Mouse (Mus musculus) hindbrain, embryonic 10.5 days (tissue): ENCODE measurements around the gene Rpl5. TPM values are rescaled to one million over a fixed set of nuclear protein-coding genes. Genes with fewer than 3 reads are reported as not detected.

ENCODE experiments used
- DNase-seq: peaks from one replicate; pipeline ENCODE4 v3.0.0-alpha.2; 2017; ENCODE audit warnings: low spot score
- H3K27ac ChIP-seq: fragments of 300-500 bp; sonication (generic); 2 replicates; pipeline ENCODE4 v1.5.1; 2016; ENCODE audit warnings: mild to moderate bottlenecking, moderate library complexity
- H3K27me3 ChIP-seq: fragments of 300-500 bp; sonication (generic); 2 replicates; pipeline ENCODE4 v1.6.1; 2016; ENCODE audit warnings: mild to moderate bottlenecking; ENCODE audit not compliant: poor library complexity, insufficient read depth, severe bottlenecking
- H3K36me3 ChIP-seq: fragments of 300-500 bp; sonication (generic); 2 replicates; pipeline ENCODE4 v1.6.1; 2016; ENCODE audit warnings: mild to moderate bottlenecking, moderate library complexity
- H3K4me1 ChIP-seq: fragments of 300-500 bp; sonication (generic); replicated peaks from 2 replicates; pipeline ENCODE4 v1.6.1; 2016; ENCODE audit warnings: mild to moderate bottlenecking
- H3K4me3 ChIP-seq: fragments of 300-500 bp; sonication (generic); 2 replicates; pipeline ENCODE4 v1.5.1; 2016; ENCODE audit warnings: mild to moderate bottlenecking, moderate library complexity
- H3K9me3 ChIP-seq: fragments of 300-500 bp; sonication (generic); 2 replicates; pipeline ENCODE4 v1.6.1; 2016; ENCODE audit warnings: mild to moderate bottlenecking, moderate library complexity
- WGBS: fragments of 180-500 bp; shearing (Covaris S2); methylation state at CpG from one replicate; pipeline ENCODE4 v1.1.7; 2016; 5-methylcytosine and 5-hydroxymethylcytosine counted together
- polyA plus RNA-seq: library from polyadenylated mRNA; unstranded; fragments of >200 nt; fragmentation: Nextera tagmentation; extraction: Ambion mirVana; gene quantifications from 2 replicates; pipeline ENCODE4 v1.2.1, GENCODE M21; 2016

Gene Rpl5
- polyA plus RNA-seq, 1 experiment from 2014 or later: 61.9 TPM

DNA sequence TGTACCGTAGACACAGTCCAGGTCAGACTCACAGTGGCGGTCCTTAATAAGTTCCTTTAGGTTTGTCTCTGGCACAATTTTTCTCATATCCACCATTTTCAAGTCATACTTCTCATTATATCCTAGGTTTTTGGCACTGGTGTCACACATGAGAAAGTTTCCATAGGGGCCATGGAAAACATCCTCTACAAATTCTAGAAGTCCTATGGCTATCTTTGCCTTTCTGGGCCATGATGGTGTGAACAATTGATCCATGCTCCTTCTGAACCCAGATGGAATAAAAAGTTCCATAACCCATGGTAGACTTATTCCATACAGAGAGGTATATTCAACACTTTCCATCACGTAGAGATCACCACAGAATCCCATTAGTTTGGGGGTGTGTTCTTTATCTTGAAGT is 9.4 kb downstream of the Rpl5 start:
- Histone ChIP-seq H3K36me3 (peaks cover 65% of the 10 kb centered on the region), H3K4me1 (no peaks in the 10 kb centered on the region), H3K9me3 (no peaks in the 10 kb centered on the region), H3K27me3 (no peaks in the 10 kb centered on the region), H3K4me3 (no peak overlapping the region), H3K27ac (no peak overlapping the region)
- DNase-seq: no peak
- WGBS: 90% methylated on average over 3 of the region's 3 CpGs

DNA sequence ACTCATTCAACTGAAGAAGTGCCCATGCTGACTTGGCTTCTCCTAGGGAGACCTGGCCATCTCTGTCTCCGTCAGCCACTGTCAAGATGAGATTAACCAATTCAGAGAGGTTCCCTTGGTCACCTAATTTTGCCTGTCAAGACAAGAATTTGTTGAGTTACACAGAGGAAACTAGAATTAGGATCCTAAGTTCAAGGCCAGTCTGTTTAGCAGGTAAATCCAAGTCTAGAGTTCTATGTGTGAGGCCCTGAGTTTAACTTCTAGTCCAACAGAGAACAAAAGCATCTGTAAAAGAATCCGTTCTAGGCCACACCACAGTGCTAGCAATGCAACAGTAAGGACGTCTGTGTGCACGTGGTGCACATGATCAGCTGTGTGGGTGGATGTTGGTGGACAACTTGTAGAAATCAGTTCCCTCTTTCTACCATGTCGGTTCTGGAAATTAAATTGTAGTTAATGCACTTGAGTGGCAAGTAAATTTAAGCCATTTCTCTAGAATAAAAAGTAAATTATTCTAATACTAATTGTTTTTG is 9.8 kb downstream of the Rpl5 start:
- WGBS: 74% methylated on average over 5 of the region's 5 CpGs
- H3K4me1 ChIP-seq: no peaks in the 10 kb centered on the region
- no peak overlapping the region for H3K27ac ChIP-seq
- peaks cover 60% of the 10 kb centered on the region for H3K36me3 ChIP-seq
- no peak for DNase-seq
- no peaks in the 10 kb centered on the region for H3K27me3 ChIP-seq
- no peaks in the 10 kb centered on the region for H3K9me3 ChIP-seq
- no peak overlapping the region for H3K4me3 ChIP-seq

GRCm38 (mm10) chr5:107911012-107911411 is 10.7 kb downstream of the Rpl5 start:
- 90% methylated on average over 5 of the region's 5 CpGs for WGBS
- Histone ChIP-seq H3K4me3 (no peak overlapping the region), H3K36me3 (peaks cover 51% of the 10 kb centered on the region), H3K27me3 (no peaks in the 10 kb centered on the region), H3K9me3 (no peaks in the 10 kb centered on the region), H3K27ac (no peak overlapping the region), H3K4me1 (no peaks in the 10 kb centered on the region)
- no peak for DNase-seq

DNA sequence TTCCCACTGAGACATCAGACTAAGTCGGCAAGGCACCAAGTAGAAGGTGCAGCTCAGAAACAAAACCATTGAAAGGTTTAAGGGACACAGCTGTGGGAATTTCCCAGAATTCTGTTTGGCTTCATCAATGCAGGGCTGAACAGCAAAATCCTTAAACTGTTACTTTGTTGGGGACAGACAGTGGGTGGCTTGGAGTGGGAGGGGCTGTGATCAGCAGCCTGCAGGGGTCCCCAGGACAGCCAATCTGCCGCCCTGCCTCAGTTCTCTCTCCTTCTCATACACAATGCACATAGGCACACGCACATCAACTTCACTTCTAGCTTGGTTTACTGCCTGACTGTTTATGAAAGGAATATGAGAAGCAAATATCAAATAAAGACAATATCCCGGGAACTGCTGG is 15.0 kb downstream of the Rpl5 start:
- no peak for DNase-seq
- Histone ChIP-seq H3K4me3 (no peak overlapping the region), H3K27me3 (no peaks in the 10 kb centered on the region), H3K36me3 (peaks cover 9% of the 10 kb centered on the region; the same call in 1 of the 2 replicates), H3K27ac (no peak overlapping the region), H3K4me1 (no peaks in the 10 kb centered on the region), H3K9me3 (no peaks in the 10 kb centered on the region)
- 42% methylated on average over 4 of the region's 4 CpGs for WGBS

- H3K9me3 ChIP-seq: no peaks in the 10 kb centered on the region
- no peak overlapping the region for H3K27ac ChIP-seq
- no peak for DNase-seq
- no peaks in the 10 kb centered on the region for H3K27me3 ChIP-seq
- H3K36me3 ChIP-seq: no peaks in the 10 kb centered on the region
- WGBS: 75% methylated on average over 2 of the region's 2 CpGs
- no peak overlapping the region for H3K4me3 ChIP-seq
- no peaks in the 10 kb centered on the region for H3K4me1 ChIP-seq
Measured at GRCm38 (mm10) chr5:107921400-107922252, 21.3 kb downstream of the Rpl5 start.

- H3K36me3 ChIP-seq: no peaks in the 10 kb centered on the region
- H3K4me3 ChIP-seq: no peak overlapping the region
- no peaks in the 10 kb centered on the region for H3K9me3 ChIP-seq
- no peaks in the 10 kb centered on the region for H3K4me1 ChIP-seq
- H3K27me3 ChIP-seq: no peaks in the 10 kb centered on the region
- 92% methylated on average over 1 of the region's 1 CpGs for WGBS
- H3K27ac ChIP-seq: no peak overlapping the region
- no peak for DNase-seq
Measured at GRCm38 (mm10) chr5:107922836-107923235, 22.5 kb downstream of the Rpl5 start.

DNA sequence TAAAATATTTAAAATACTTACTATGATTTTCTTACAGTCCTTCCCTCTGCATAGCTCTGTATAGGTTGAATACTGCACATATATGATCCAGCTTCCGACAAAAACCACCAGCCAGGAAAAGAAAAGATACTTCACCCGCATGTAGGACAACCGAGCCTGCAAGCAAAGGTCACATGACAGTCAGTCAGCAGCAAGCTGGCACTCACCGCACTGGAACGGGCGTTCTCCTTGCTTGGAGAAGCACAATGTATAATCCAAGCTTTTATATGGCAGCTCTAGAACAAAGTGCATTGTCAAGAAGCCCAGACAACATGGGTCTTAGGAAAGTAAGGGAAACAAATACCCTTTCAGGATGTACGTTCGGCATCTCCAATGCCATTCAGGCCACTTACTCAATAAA is 24.3 kb downstream of the Rpl5 start:
- H3K4me1 ChIP-seq: no peaks in the 10 kb centered on the region
- H3K9me3 ChIP-seq: no peaks in the 10 kb centered on the region
- H3K27ac ChIP-seq: no peak overlapping the region
- no peak for DNase-seq
- 86% methylated on average over 8 of the region's 8 CpGs for WGBS
- no peaks in the 10 kb centered on the region for H3K36me3 ChIP-seq
- no peak overlapping the region for H3K4me3 ChIP-seq
- no peaks in the 10 kb centered on the region for H3K27me3 ChIP-seq

- H3K4me3 ChIP-seq: no peak overlapping the region
- no peaks in the 10 kb centered on the region for H3K27me3 ChIP-seq
- H3K36me3 ChIP-seq: no peaks in the 10 kb centered on the region
- H3K27ac ChIP-seq: no peak overlapping the region
- 85% methylated on average over 11 of the region's 11 CpGs for WGBS
- H3K4me1 ChIP-seq: no peaks in the 10 kb centered on the region
- H3K9me3 ChIP-seq: no peaks in the 10 kb centered on the region
- no peak for DNase-seq
Measured at GRCm38 (mm10) chr5:107926550-107927249, 26.4 kb downstream of the Rpl5 start.

- WGBS: 58% methylated on average over 2 of the region's 2 CpGs
- no peaks in the 10 kb centered on the region for H3K27me3 ChIP-seq
- no peak for DNase-seq
- H3K4me3 ChIP-seq: no peak overlapping the region
- no peak overlapping the region for H3K27ac ChIP-seq
- H3K4me1 ChIP-seq: no peaks in the 10 kb centered on the region
- H3K36me3 ChIP-seq: no peaks in the 10 kb centered on the region
- no peaks in the 10 kb centered on the region for H3K9me3 ChIP-seq
Measured at GRCm38 (mm10) chr5:107932556-107932955, 32.3 kb downstream of the Rpl5 start.

DNA sequence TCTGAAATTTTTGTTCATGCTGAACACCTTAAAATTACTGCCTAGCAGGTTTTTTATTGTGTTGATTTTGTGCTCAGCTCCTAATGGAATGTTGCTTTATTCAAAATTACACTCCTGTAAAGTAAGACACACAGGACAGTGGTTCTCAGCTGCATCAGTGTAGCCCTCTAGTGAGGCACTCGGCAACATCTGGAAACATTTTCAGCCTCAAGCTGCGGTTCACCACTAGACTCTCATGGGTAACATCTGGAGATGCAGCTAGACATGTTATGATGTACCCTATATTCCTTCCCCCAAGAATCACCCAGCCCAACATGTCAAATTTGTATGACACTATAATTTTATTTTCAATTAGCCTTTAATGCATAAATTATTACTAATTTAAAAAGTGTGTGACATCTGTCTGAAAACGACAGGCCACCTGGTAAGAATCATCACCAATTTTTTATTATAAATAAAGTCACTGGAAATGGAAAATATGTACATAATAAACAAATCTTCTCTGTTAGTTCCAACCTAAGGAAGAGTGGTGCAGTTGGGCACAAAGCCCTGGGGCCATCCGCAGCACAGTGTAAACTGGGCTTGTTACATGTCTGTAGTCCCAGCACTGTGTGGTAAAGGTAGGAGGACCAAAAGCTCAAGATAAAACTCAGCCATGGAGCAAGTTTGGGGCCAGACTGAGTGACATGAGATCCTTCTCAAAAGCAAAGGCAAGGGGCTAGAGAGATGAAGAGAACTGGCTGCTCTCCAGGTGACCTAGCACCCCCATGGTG is 33.1 kb downstream of the Rpl5 start:
- no peaks in the 10 kb centered on the region for H3K4me1 ChIP-seq
- H3K27ac ChIP-seq: no peak overlapping the region
- DNase-seq: no peak
- 89% methylated on average over 4 of the region's 4 CpGs for WGBS
- H3K4me3 ChIP-seq: no peak overlapping the region
- no peaks in the 10 kb centered on the region for H3K36me3 ChIP-seq
- H3K27me3 ChIP-seq: no peaks in the 10 kb centered on the region
- no peaks in the 10 kb centered on the region for H3K9me3 ChIP-seq

- Histone ChIP-seq H3K36me3 (no peaks in the 10 kb centered on the region), H3K27me3 (no peaks in the 10 kb centered on the region), H3K4me3 (no peak overlapping the region), H3K27ac (no peak overlapping the region), H3K9me3 (no peaks in the 10 kb centered on the region), H3K4me1 (no peaks in the 10 kb centered on the region)
- no peak for DNase-seq
- WGBS: 91% methylated on average over 10 of the region's 10 CpGs
Measured at GRCm38 (mm10) chr5:107934770-107935543, 34.7 kb downstream of the Rpl5 start.
